Mouse (Mus musculus): ENCODE data around the gene Abi2. TPM values are rescaled to one million over a fixed set of nuclear protein-coding genes. Genes with fewer than 3 reads are reported as not detected.

Abi2 gene
- 6.7 TPM for polyA plus RNA-seq (2012; fragmentation: generic; extraction: Trizol)

DNA sequence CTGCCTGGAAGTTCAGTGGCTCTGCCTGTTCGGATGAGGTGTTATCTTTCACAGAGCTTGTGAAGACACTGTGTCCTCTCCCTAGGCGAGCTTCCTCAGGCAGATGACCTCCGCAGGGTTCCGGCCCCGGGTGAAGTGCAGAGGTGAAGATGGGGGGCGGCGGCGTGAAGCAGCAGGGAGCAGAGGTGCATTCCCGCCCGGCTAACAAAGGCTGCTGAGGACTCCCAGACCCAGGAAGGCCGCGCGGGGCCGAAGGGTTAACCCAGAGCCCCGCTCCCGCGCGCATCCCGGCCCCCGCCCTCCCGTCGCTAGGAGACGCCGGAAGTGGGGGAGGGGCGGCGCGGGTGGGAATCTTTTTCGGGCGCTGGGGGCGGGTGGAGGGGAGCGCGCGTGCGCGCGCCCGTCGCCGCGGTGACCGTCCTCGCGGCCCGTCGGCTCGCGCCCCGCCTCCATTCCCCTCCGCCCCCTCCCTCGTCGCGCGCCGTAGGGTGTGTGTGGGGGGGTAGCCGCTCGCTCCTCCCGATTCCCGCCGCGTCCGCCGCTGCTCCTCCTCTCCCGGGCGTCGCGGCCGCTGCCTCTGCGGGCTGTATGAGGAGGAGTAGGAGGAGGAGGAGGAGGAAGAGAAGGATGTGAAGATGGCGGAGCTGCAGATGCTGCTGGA lies at the start of gene Abi2:
Gene Abi2, plus strand, starts transcription at position 452 of the 661 bp plus-strand sequence.
- no peaks in the 10 kb centered on the region for H3K27me3 ChIP-seq (ENCODE audit: control insufficient read depth, insufficient read depth, insufficient read length)
- peak within 1 kb of the TSS; percentile 90 for H3K4me2 ChIP-seq (ENCODE audit: low read depth)
- TF ChIP-seq E2F4 (IDR thresholded peaks at IDR 0.05; ENCODE audit: insufficient read depth) (no peak), REST (IDR thresholded peaks at IDR 0.05; ENCODE audit: insufficient read depth, insufficient read length) (no peak), POLR2A (IDR thresholded peaks at IDR 0.05; ENCODE audit: insufficient read length, low read depth) (peak; percentile 58), MAX (IDR thresholded peaks at IDR 0.05; ENCODE audit: low read depth) (no peak), POLR2AphosphoS2 (IDR thresholded peaks at IDR 0.05; ENCODE audit: insufficient read length, low read depth) (peak; percentile 46), TCF12 (IDR thresholded peaks at IDR 0.05; ENCODE audit: insufficient read depth, poor library complexity, severe bottlenecking) (no peak), MYOG (IDR thresholded peaks at IDR 0.05; ENCODE audit: control insufficient read depth in 1 of 3, insufficient read depth in 1 of 3, insufficient read length in 2 of 3, low read depth in 2 of 3) (no peak), TCF3 (IDR thresholded peaks at IDR 0.05; ENCODE audit: insufficient read length, low read depth) (no peak), USF1 (IDR thresholded peaks at IDR 0.05; ENCODE audit: low read depth) (no peak), CEBPB (IDR thresholded peaks at IDR 0.05; ENCODE audit: insufficient read depth, poor library complexity, severe bottlenecking) (no peak), SRF (IDR thresholded peaks at IDR 0.05; ENCODE audit: control insufficient read depth, insufficient read length, low read depth) (no peak), MYOD1 (IDR thresholded peaks at IDR 0.05; ENCODE audit: control insufficient read depth in 1 of 3, insufficient read length in 2 of 3, low read depth in 2 of 3) (peak in 1 of 3 experiments; percentile 35)
- H3ac ChIP-seq (ENCODE audit: control insufficient read depth, insufficient read length): peak within 1 kb of the TSS; percentile 54
- peak within 1 kb of the TSS; percentile 73 for H3K4me3 ChIP-seq
- H3K36me3 ChIP-seq (ENCODE audit: control insufficient read depth, insufficient read depth): no peaks in the 10 kb centered on the region
- H3K79me2 ChIP-seq (ENCODE audit: control insufficient read depth, insufficient read depth): peaks cover 32% of the 10 kb centered on the region

GRCm38 (mm10) chr1:60361626-60362025 lies 47.8 kb upstream of the Abi2 start:
- H3K36me3 ChIP-seq (ENCODE audit: control insufficient read depth, insufficient read depth): peaks cover 21% of the 10 kb centered on the region

DNA sequence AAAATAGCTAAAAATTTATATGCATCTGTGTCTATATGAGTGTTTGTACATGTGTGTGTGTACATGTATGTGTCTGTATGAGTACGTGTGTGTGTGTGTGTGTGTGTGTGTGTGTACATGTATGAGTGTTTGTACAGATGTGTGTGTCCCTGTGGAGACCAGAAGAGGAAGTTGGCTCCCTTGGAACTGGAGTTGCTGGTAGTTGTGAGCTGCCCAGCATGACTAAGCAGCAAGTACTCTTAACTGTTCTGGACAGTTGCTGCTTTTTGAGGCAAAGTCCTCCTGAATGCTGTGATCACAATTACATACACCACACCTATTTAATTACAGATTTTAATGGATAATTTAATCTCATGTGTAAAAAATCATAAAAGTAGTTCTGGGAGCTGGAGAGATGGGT lies 32.9 kb upstream of the Abi2 start:
- no peak overlapping the region for H3ac ChIP-seq (ENCODE audit: control insufficient read depth, insufficient read length)
- H3K36me3 ChIP-seq (ENCODE audit: control insufficient read depth, insufficient read depth): peaks cover 46% of the 10 kb centered on the region
- no peak overlapping the region for H3K4me3 ChIP-seq
- no peaks in the 10 kb centered on the region for H3K27me3 ChIP-seq (ENCODE audit: control insufficient read depth, insufficient read depth, insufficient read length)
- TF ChIP-seq E2F4 (IDR thresholded peaks at IDR 0.05; ENCODE audit: insufficient read depth): no peak
- TF ChIP-seq MYOD1 (IDR thresholded peaks at IDR 0.05; ENCODE audit: control insufficient read depth in 1 of 3, insufficient read length in 2 of 3, low read depth in 2 of 3): no peak
- TF ChIP-seq SRF (IDR thresholded peaks at IDR 0.05; ENCODE audit: control insufficient read depth, insufficient read length, low read depth): no peak
- no peak for TF ChIP-seq TCF12 (IDR thresholded peaks at IDR 0.05; ENCODE audit: insufficient read depth, poor library complexity, severe bottlenecking)
- no peak for TF ChIP-seq CEBPB (IDR thresholded peaks at IDR 0.05; ENCODE audit: insufficient read depth, poor library complexity, severe bottlenecking)
- TF ChIP-seq POLR2A (IDR thresholded peaks at IDR 0.05; ENCODE audit: insufficient read length, low read depth): no peak
- no peak for TF ChIP-seq TCF3 (IDR thresholded peaks at IDR 0.05; ENCODE audit: insufficient read length, low read depth)
- TF ChIP-seq REST (IDR thresholded peaks at IDR 0.05; ENCODE audit: insufficient read depth, insufficient read length): no peak
- TF ChIP-seq MAX (IDR thresholded peaks at IDR 0.05; ENCODE audit: low read depth): no peak
- no peak overlapping the region for H3K4me2 ChIP-seq (ENCODE audit: low read depth)
- H3K79me2 ChIP-seq (ENCODE audit: control insufficient read depth, insufficient read depth): no peaks in the 10 kb centered on the region

More at GRCm38 (mm10) chr1:60361626-60362025, 47.8 kb upstream of the Abi2 start:
- Histone ChIP-seq H3K4me2 (ENCODE audit: low read depth) (no peak overlapping the region), H3K4me3 (no peak overlapping the region), H3K27me3 (ENCODE audit: control insufficient read depth, insufficient read depth, insufficient read length) (no peaks in the 10 kb centered on the region), H3K79me2 (ENCODE audit: control insufficient read depth, insufficient read depth) (no peaks in the 10 kb centered on the region), H3ac (ENCODE audit: control insufficient read depth, insufficient read length) (no peak overlapping the region)
- TF ChIP-seq SRF (IDR thresholded peaks at IDR 0.05; ENCODE audit: control insufficient read depth, insufficient read length, low read depth) (no peak), REST (IDR thresholded peaks at IDR 0.05; ENCODE audit: insufficient read depth, insufficient read length) (no peak), MYOD1 (IDR thresholded peaks at IDR 0.05; ENCODE audit: control insufficient read depth in 1 of 3, insufficient read length in 2 of 3, low read depth in 2 of 3) (no peak), USF1 (IDR thresholded peaks at IDR 0.05; ENCODE audit: low read depth) (no peak), MYOG (IDR thresholded peaks at IDR 0.05; ENCODE audit: control insufficient read depth in 1 of 3, insufficient read depth in 1 of 3, insufficient read length in 2 of 3, low read depth in 2 of 3) (no peak), MAX (IDR thresholded peaks at IDR 0.05; ENCODE audit: low read depth) (no peak), CEBPB (IDR thresholded peaks at IDR 0.05; ENCODE audit: insufficient read depth, poor library complexity, severe bottlenecking) (no peak), POLR2A (IDR thresholded peaks at IDR 0.05; ENCODE audit: insufficient read length, low read depth) (no peak), E2F4 (IDR thresholded peaks at IDR 0.05; ENCODE audit: insufficient read depth) (no peak), POLR2AphosphoS2 (IDR thresholded peaks at IDR 0.05; ENCODE audit: insufficient read length, low read depth) (no peak), TCF12 (IDR thresholded peaks at IDR 0.05; ENCODE audit: insufficient read depth, poor library complexity, severe bottlenecking) (no peak), TCF3 (IDR thresholded peaks at IDR 0.05; ENCODE audit: insufficient read length, low read depth) (no peak)

DNA sequence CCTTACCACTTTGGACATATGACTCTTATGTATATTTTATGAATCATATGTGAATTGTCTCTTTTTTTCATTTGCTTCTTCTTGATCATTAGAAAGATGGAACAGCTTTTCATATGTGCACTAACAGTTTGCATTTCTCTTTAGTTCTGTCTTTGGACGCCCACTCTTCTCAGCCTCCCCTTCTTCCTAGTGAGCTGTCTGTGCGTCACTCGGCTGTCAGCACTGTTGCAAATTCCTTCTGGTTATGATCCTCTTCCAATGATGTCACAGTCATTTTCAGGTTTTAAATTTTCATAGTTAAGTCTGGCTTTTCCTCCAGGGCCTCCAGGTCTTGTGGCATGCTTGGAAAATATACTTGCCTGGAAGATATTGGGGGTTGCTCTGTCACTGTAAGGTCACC lies 27.5 kb upstream of the Abi2 start:
- no peak overlapping the region for H3K4me2 ChIP-seq (ENCODE audit: low read depth)
- no peak overlapping the region for H3ac ChIP-seq (ENCODE audit: control insufficient read depth, insufficient read length)
- no peaks in the 10 kb centered on the region for H3K79me2 ChIP-seq (ENCODE audit: control insufficient read depth, insufficient read depth)
- H3K36me3 ChIP-seq (ENCODE audit: control insufficient read depth, insufficient read depth): peaks cover 31% of the 10 kb centered on the region
- H3K4me3 ChIP-seq: no peak overlapping the region
- TF ChIP-seq MYOD1 (IDR thresholded peaks at IDR 0.05; ENCODE audit: control insufficient read depth in 1 of 3, insufficient read length in 2 of 3, low read depth in 2 of 3): no peak
- no peak for TF ChIP-seq TCF12 (IDR thresholded peaks at IDR 0.05; ENCODE audit: insufficient read depth, poor library complexity, severe bottlenecking)
- no peak for TF ChIP-seq POLR2A (IDR thresholded peaks at IDR 0.05; ENCODE audit: insufficient read length, low read depth)
- no peak for TF ChIP-seq REST (IDR thresholded peaks at IDR 0.05; ENCODE audit: insufficient read depth, insufficient read length)
- TF ChIP-seq SRF (IDR thresholded peaks at IDR 0.05; ENCODE audit: control insufficient read depth, insufficient read length, low read depth): no peak
- no peak for TF ChIP-seq POLR2AphosphoS2 (IDR thresholded peaks at IDR 0.05; ENCODE audit: insufficient read length, low read depth)
- no peak for TF ChIP-seq TCF3 (IDR thresholded peaks at IDR 0.05; ENCODE audit: insufficient read length, low read depth)
- no peak for TF ChIP-seq MAX (IDR thresholded peaks at IDR 0.05; ENCODE audit: low read depth)
- TF ChIP-seq MYOG (IDR thresholded peaks at IDR 0.05; ENCODE audit: control insufficient read depth in 1 of 3, insufficient read depth in 1 of 3, insufficient read length in 2 of 3, low read depth in 2 of 3): no peak
- no peaks in the 10 kb centered on the region for H3K27me3 ChIP-seq (ENCODE audit: control insufficient read depth, insufficient read depth, insufficient read length)
